Mouse (Mus musculus): Measurements from ENCODE around the gene Arhgef2. TPM values are rescaled to one million over a fixed set of nuclear protein-coding genes. Genes with fewer than 3 reads are reported as not detected.
A peak's percentile ranks its signal among the peaks of the same experiment; 100 is the strongest.
"Not testable (repeated sequence)": the region's sequence is repeated elsewhere in the genome, so short reads cannot be mapped to it uniquely, and the experiment has no call there.

The Arhgef2 gene
- 140 and 154 TPM in 2 replicates for polyA plus RNA-seq (2012; ENCODE audit: insufficient read depth, insufficient read length, missing spikeins)

- H3K4me3 ChIP-seq (ENCODE audit: insufficient read depth, low read length): not testable (repeated sequence)
- Histone ChIP-seq H3K27ac (ENCODE audit: insufficient read depth, low read depth, low read length) (peak within 1 kb of the TSS; percentile 73), H3K4me1 (ENCODE audit: control insufficient read depth, insufficient read depth, low read length) (peaks cover 54% of the 10 kb centered on the region)
Measured at GRCm38 (mm10) chr3:88605666-88606065, at the start of gene Arhgef2. Arhgef2 (plus strand) TSS chr3:88605966.

- no peak for TF ChIP-seq POLR2A (IDR thresholded peaks at IDR 0.05; ENCODE audit: borderline replicate concordance, low read depth, low read length)
- TF ChIP-seq CTCF (IDR thresholded peaks at IDR 0.05; ENCODE audit: low read depth, low read length): no peak
- Histone ChIP-seq H3K27ac (ENCODE audit: insufficient read depth, low read depth, low read length) (no peak overlapping the region), H3K4me3 (ENCODE audit: insufficient read depth, low read length) (no peak overlapping the region), H3K4me1 (ENCODE audit: control insufficient read depth, insufficient read depth, low read length) (peaks cover 4% of the 10 kb centered on the region; the same call in 1 of the 2 replicates)
Measured at GRCm38 (mm10) chr3:88556616-88557015, 49.1 kb upstream of the Arhgef2 start.

- Histone ChIP-seq H3K27ac (ENCODE audit: insufficient read depth, low read depth, low read length) (no peak overlapping the region), H3K4me3 (ENCODE audit: insufficient read depth, low read length) (no peak overlapping the region)
- TF ChIP-seq CTCF (IDR thresholded peaks at IDR 0.05; ENCODE audit: low read depth, low read length) (no peak), POLR2A (IDR thresholded peaks at IDR 0.05; ENCODE audit: borderline replicate concordance, low read depth, low read length) (no peak)
Measured at GRCm38 (mm10) chr3:88559596-88559995, 46.2 kb upstream of the Arhgef2 start.

GRCm38 (mm10) chr3:88561989-88562388 lies 43.8 kb upstream of the Arhgef2 start:
- Histone ChIP-seq H3K27ac (ENCODE audit: insufficient read depth, low read depth, low read length) (no peak overlapping the region), H3K4me3 (ENCODE audit: insufficient read depth, low read length) (no peak overlapping the region), H3K4me1 (ENCODE audit: control insufficient read depth, insufficient read depth, low read length) (no peaks in the 10 kb centered on the region)
- TF ChIP-seq POLR2A (IDR thresholded peaks at IDR 0.05; ENCODE audit: borderline replicate concordance, low read depth, low read length) (no peak), CTCF (IDR thresholded peaks at IDR 0.05; ENCODE audit: low read depth, low read length) (no peak)

More at GRCm38 (mm10) chr3:88559596-88559995, 46.2 kb upstream of the Arhgef2 start:
- H3K4me1 ChIP-seq (ENCODE audit: control insufficient read depth, insufficient read depth, low read length): 0 out of 2 replicates have a peak, but pooled peaks cover 4% of the 10 kb centered on the region

GRCm38 (mm10) chr3:88563442-88563841 lies 42.3 kb upstream of the Arhgef2 start:
- Histone ChIP-seq H3K27ac (ENCODE audit: insufficient read depth, low read depth, low read length) (no peak overlapping the region), H3K4me1 (ENCODE audit: control insufficient read depth, insufficient read depth, low read length) (peaks cover 4% of the 10 kb centered on the region), H3K4me3 (ENCODE audit: insufficient read depth, low read length) (no peak overlapping the region)
- no peak for TF ChIP-seq CTCF (IDR thresholded peaks at IDR 0.05; ENCODE audit: low read depth, low read length)
- no peak for TF ChIP-seq POLR2A (IDR thresholded peaks at IDR 0.05; ENCODE audit: borderline replicate concordance, low read depth, low read length)

GRCm38 (mm10) chr3:88563966-88564365 lies 41.8 kb upstream of the Arhgef2 start:
- Histone ChIP-seq H3K27ac (ENCODE audit: insufficient read depth, low read depth, low read length) (no peak overlapping the region), H3K4me3 (ENCODE audit: insufficient read depth, low read length) (no peak overlapping the region), H3K4me1 (ENCODE audit: control insufficient read depth, insufficient read depth, low read length) (peaks cover 10% of the 10 kb centered on the region)
- TF ChIP-seq POLR2A (IDR thresholded peaks at IDR 0.05; ENCODE audit: borderline replicate concordance, low read depth, low read length) (no peak), CTCF (IDR thresholded peaks at IDR 0.05; ENCODE audit: low read depth, low read length) (no peak)

GRCm38 (mm10) chr3:88566116-88566515 lies 39.6 kb upstream of the Arhgef2 start:
- Histone ChIP-seq H3K4me1 (ENCODE audit: control insufficient read depth, insufficient read depth, low read length) (peaks cover 14% of the 10 kb centered on the region), H3K4me3 (ENCODE audit: insufficient read depth, low read length) (no peak overlapping the region), H3K27ac (ENCODE audit: insufficient read depth, low read depth, low read length) (no peak overlapping the region)
- TF ChIP-seq CTCF (IDR thresholded peaks at IDR 0.05; ENCODE audit: low read depth, low read length): no peak

GRCm38 (mm10) chr3:88566536-88567061 lies 39.2 kb upstream of the Arhgef2 start:
- no peak overlapping the region for H3K4me3 ChIP-seq (ENCODE audit: insufficient read depth, low read length)
- peaks cover 14% of the 10 kb centered on the region for H3K4me1 ChIP-seq (ENCODE audit: control insufficient read depth, insufficient read depth, low read length)
- TF ChIP-seq POLR2A (IDR thresholded peaks at IDR 0.05; ENCODE audit: borderline replicate concordance, low read depth, low read length): no peak
- no peak for TF ChIP-seq CTCF (IDR thresholded peaks at IDR 0.05; ENCODE audit: low read depth, low read length)
- H3K27ac ChIP-seq (ENCODE audit: insufficient read depth, low read depth, low read length): no peak overlapping the region

GRCm38 (mm10) chr3:88567892-88568291 lies 37.9 kb upstream of the Arhgef2 start:
- no peak overlapping the region for H3K27ac ChIP-seq (ENCODE audit: insufficient read depth, low read depth, low read length)
- no peak overlapping the region for H3K4me3 ChIP-seq (ENCODE audit: insufficient read depth, low read length)
- peaks cover 14% of the 10 kb centered on the region for H3K4me1 ChIP-seq (ENCODE audit: control insufficient read depth, insufficient read depth, low read length)
- TF ChIP-seq CTCF (IDR thresholded peaks at IDR 0.05; ENCODE audit: low read depth, low read length): no peak
- no peak for TF ChIP-seq POLR2A (IDR thresholded peaks at IDR 0.05; ENCODE audit: borderline replicate concordance, low read depth, low read length)

GRCm38 (mm10) chr3:88568615-88569014 lies 37.2 kb upstream of the Arhgef2 start:
- no peak overlapping the region for H3K27ac ChIP-seq (ENCODE audit: insufficient read depth, low read depth, low read length)
- peaks cover 14% of the 10 kb centered on the region for H3K4me1 ChIP-seq (ENCODE audit: control insufficient read depth, insufficient read depth, low read length)
- TF ChIP-seq POLR2A (IDR thresholded peaks at IDR 0.05; ENCODE audit: borderline replicate concordance, low read depth, low read length) (no peak), CTCF (IDR thresholded peaks at IDR 0.05; ENCODE audit: low read depth, low read length) (no peak)
- H3K4me3 ChIP-seq (ENCODE audit: insufficient read depth, low read length): no peak overlapping the region

GRCm38 (mm10) chr3:88569093-88569492 lies 36.7 kb upstream of the Arhgef2 start:
- Histone ChIP-seq H3K4me1 (ENCODE audit: control insufficient read depth, insufficient read depth, low read length) (peaks cover 14% of the 10 kb centered on the region), H3K27ac (ENCODE audit: insufficient read depth, low read depth, low read length) (no peak overlapping the region), H3K4me3 (ENCODE audit: insufficient read depth, low read length) (no peak overlapping the region)
- TF ChIP-seq CTCF (IDR thresholded peaks at IDR 0.05; ENCODE audit: low read depth, low read length) (no peak), POLR2A (IDR thresholded peaks at IDR 0.05; ENCODE audit: borderline replicate concordance, low read depth, low read length) (no peak)
